Mouse (Mus musculus): ENCODE data around the gene Pga5.

The Pga5 gene

GRCm38 (mm10) chr19:10677915-10678771, at the start of gene Pga5:
TSS of gene Pga5 (minus strand) at chr19:10678071.
- DNase-seq (ENCODE audit: low spot score), result peak; percentile 90

DNA sequence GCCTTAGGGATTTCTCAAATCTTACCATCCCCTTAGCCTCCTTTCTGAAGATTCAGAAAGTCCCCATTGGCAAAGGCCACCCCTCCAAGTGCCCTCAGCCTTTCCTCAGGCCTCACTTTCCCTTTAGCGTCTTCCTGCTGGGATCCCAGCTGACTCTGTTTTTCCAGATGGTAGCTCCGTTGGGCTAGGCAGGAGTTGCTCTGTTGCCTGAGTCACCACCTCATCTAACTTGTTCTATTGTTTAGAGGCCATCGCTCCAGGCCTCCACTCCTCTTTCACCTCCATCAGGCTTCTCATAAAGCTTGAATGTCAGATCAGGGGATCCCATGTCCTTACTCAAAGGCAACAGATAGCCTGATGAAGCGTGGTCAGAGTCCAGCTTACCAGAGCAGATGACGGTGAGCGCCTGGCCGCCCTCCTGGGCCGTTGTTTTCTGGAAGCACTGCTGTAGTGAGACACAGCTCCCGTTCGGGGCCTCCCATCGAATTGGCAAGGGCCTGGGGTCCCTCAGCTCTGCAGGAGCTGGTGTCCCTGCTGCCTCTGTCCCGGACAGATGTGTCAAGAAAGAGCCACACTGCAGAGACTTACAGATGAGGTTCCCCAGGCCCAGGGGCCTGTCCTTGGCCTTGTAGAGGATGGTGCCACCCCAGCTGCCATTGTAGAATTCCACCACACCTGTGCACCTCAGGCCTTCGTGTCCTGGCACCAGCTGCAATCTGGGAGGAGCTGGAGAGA, 46.9 kb upstream of the Pga5 start:
- no peak for DNase-seq (ENCODE audit: low spot score)

DNA sequence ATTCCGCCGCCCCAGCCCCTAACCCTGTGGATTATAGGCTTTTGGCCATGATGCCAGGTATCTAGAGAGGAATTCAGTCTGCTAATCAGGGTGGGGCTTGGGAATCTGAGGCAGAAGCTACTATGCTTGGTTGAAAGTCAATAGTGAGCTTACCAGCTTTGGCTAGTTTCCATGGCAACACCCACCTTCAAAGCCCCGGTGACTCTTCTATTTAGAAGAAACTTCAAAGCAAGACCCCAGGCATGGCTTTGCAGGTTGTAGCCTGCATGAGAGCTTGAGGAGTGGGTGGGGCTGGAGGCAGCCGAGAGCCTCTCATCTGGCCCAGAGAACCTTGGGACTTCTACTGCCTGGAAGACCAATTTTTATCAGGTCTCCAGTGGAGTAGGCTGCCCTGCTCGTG, 45.8 kb upstream of the Pga5 start:
- DNase-seq (ENCODE audit: low spot score), result no peak

GRCm38 (mm10) chr19:10723084-10723483, 45.2 kb upstream of the Pga5 start:
- DNase-seq (ENCODE audit: low spot score), result no peak

DNA sequence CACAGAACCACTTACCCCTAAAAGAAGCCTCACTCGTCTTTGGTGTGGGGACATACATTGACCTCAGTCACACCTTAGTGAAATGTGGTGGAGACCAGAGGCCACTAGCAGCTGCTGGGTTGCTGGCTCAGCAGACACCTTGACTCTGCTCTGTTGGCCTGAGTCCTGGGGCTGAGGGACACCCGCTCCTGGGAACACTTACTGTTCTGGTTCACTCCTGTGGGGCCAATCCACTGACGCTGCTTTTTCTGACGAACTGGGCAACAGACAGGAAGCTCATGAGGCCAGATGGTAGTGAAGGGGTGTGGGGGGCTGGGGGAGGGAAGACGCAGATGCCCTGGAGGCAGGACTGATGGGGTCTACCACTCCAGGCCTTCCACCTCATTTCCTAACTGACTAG, 43.2 kb upstream of the Pga5 start:
- DNase-seq (ENCODE audit: low spot score), result no peak

- no peak for DNase-seq (ENCODE audit: low spot score)
Measured at GRCm38 (mm10) chr19:10720524-10720923, 42.7 kb upstream of the Pga5 start.

DNA sequence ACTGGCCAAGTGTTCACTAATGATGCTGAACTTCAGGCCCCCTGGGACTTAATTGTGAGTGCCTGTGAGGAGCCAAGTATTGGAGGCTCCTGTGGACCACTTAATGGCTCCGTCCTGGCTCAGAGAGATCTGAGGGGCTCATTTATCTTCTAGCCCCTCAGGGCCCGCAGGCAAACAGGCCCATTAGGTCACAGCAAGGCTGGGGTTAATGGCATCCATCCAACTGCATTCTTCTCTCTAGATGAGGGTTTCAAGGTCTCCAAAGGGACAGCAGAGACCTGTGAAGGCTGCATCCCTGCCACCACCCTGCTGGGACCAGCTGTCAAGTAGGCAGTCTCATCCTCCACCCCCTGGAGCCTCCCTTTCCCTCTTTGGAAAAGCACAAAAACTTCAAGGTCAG, 41.9 kb upstream of the Pga5 start:
- no peak for DNase-seq (ENCODE audit: low spot score)

DNA sequence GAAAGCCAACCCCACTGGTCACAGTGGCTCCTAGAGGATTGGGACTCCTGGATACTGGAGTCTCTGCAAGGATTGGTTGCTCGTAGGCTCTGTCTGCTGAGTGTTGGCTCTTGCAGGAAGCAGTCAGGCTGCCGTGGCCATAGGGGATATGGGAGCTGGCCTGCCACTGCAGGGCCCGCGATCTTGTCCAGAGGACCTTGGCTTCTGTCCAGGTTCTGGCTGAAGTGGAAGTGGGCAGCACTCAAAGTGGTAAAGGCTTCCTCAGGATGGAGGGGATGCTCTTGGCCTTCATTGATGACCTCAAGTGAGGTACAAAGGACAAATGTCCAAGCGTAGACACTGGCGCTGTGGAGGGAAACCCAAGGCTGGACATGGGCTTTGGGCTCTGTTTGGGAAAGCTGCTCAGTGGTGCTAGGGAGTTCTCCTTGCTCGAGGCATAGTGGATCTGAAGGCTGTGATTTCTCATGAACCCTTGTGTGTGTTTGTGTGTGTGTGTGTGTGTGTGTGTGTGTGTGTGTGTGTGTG, 40.4 kb upstream of the Pga5 start:
- no peak for DNase-seq (ENCODE audit: low spot score)

DNA sequence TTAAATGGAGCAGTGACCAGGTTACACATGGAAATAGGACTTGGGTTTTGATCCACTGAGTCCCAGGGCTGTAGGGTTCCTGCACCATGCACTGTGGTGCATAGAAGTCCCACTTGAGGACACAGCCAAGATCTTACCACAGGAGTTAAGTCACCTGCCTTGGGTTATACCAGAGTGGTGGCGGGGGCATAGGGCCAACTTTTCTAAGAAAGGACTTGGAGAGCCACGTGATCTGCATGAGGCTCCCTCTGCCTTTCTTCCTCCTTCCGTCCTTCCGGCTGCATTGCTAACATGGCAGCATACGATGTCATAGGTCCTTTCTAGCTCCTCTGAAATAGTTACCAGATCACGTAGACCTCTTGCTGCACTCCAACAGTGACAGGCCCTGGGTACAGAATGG, 37.6 kb upstream of the Pga5 start:
- DNase-seq (ENCODE audit: low spot score), result no peak

DNA sequence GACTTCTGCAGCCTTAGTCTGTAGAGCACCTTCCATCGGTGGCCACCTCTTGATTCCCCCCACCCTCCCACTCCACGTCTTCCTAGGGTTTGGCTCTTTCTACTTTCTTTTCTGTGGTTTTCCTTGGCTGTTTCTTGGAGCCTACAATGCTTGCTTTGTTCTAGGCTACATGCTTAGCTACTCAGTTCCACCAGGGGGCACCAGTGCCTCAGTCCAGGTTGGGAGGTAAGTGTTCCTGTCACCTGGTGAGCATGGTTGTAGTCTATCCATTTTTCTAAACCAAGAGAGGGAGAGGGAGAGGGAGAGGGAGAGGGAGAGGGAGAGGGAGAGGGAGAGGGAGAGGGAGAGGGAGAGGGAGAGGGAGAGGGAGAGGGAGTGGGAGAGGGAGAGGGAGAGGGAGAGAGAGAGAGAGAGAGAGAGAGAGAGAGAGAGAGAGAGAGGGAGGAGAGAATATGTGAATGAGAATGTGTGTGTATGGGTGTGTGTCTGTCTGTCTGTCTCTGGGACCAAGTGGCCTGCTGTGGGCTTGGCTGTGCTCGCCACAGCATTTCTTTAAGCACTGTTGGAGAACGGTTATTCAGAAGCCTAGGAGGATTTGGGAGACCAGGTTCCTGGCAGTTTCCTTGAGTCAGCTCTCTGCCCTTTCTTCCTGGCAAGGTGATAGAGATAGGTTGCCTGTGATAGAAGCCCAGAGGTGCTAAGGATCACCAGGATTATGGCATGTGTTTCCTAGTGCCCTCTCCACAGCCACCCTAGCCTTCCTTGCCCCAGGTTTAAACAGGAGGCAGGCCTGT, 37.0 kb upstream of the Pga5 start:
- DNase-seq (ENCODE audit: low spot score), result peak; percentile 73

- DNase-seq (ENCODE audit: low spot score), result no peak
Measured at GRCm38 (mm10) chr19:10714168-10714567, 36.3 kb upstream of the Pga5 start.

DNA sequence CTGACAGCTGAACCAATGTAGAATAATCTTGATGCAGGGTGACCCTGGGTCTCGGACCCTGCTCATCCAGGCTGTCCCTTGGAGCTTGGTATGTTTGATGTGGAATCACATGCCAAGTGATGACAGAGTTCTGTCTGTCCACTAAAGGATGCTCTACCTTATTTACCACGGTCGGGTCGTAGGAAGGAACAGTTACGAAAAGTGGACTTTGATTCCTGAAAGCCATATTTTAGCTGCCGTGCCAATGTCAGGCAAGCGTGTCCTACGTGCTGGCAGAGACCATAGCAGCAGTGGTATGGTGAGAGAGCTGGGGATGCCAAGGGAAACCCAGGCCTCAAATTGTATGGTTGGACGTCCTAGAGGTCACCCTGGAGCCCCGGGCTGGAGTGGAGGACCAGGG, 35.7 kb upstream of the Pga5 start:
- no peak for DNase-seq (ENCODE audit: low spot score)

GRCm38 (mm10) chr19:10712646-10713045, 34.8 kb upstream of the Pga5 start:
- DNase-seq (ENCODE audit: low spot score), result no peak

GRCm38 (mm10) chr19:10712194-10712593, 34.3 kb upstream of the Pga5 start:
- DNase-seq (ENCODE audit: low spot score), result no peak

DNA sequence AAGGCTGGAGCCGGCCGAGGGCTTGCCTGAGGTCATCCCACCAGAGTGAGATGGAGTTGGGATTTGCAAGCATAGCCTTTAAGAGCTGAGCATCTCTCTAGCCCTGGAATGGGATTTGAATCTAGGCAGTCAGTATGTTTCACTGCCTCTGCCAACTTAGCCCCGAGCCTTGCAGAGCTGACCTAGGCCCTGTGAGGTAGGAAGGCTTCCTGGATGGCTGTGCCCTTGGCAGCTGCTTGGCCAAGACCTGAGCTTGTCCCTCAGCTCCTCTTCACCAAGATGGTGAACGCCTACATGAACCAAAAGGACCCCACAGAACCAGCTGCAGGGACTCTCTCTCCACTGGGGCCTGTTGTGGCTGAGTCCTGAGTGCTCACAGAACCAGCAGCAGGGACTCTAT, 32.9 kb upstream of the Pga5 start:
- DNase-seq (ENCODE audit: low spot score), result no peak

DNA sequence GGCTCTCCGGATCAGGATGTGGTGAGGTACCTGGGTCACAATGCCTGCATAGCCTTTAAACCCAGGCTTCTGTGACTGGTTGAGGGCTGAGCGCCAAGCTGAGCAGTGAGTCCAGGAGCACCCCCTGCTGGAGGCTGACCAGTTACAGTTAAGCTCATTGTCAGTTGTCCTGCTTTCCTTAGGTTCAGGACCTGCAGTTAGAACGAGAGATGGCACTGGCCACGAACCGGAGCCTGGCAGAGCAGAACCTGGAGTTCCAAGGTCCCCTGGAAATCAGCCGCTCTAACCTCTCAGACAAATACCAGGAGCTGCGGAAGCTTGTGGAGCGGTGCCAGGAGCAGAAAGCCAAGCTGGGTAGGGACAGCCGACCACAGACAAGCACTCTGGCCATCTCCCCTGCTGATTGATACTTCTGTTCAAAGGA, 32.2 kb upstream of the Pga5 start:
- peak; percentile 82 for DNase-seq (ENCODE audit: low spot score)

- peak; percentile 100 for DNase-seq (ENCODE audit: low spot score)
Measured at GRCm38 (mm10) chr19:10709360-10710087, 31.7 kb upstream of the Pga5 start.

DNA sequence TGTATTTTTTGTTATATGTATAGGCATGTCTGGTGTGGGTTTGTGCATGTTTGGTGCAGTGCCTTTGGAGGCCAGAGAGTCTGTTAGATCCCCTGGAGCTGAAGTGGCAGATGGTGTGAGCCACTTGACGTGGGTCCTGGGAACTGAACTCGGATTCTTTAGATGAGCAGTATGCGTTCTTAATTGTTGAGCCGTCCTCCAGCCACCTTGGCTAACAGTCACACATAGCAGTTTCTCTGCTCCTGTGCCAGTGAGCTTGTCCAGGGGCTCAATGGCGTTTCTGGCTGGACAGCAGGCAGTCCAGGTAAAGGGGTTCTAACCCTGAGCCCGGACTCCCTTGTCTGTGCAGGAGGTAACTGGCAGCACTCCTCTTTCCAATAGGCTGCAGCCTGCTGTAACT, 31.0 kb upstream of the Pga5 start:
- DNase-seq (ENCODE audit: low spot score), result no peak

GRCm38 (mm10) chr19:10707881-10708280, 30.0 kb upstream of the Pga5 start:
- DNase-seq (ENCODE audit: low spot score), result no peak

GRCm38 (mm10) chr19:10707087-10707875, 29.4 kb upstream of the Pga5 start:
- no peak for DNase-seq (ENCODE audit: low spot score)

DNA sequence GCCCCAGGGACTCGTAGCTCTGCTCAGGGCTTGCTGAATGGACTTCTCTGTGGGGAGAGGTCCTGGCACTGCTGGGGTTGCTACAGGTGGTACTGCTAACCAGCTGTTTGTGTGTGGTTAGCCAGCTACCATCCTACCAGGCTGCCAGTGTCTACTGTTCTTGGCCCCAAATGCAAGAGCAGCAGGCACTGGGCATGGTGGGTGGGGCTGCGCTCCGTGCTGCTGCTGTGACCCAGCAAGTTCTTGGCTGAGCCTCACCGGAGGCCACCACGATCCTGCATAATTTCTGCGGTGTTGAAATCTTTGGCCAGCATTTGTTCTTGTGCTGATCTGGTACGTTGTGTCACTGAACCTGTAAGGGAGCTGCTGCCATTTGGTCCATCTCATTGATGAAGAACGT, 25.6 kb upstream of the Pga5 start:
- no peak for DNase-seq (ENCODE audit: low spot score)

Data from layer of hippocampus, adult 11-12 months (tissue).